Comparison of ENCODE assay signal across 9 mouse cellular contexts in genomic region chr1:184853922-184854321, GRCm38 (mm10). TPM values are rescaled to one million over a fixed set of nuclear protein-coding genes. Genes with fewer than 3 reads are reported as not detected.
DNase-seq lines count a peak whose midpoint lies in the region; ATAC-seq and TF ChIP-seq lines count a peak whose summit lies in the region.
"Had no signal": no experiment of that assay in that cellular context is flagged by ENCODE, and none has a peak within 500 bp of the region (broad histone marks: within the 10 kb centered on the region; RNA-seq: fewer than 3 reads in every experiment).

No protein-coding gene starts in this region.

- no peaks in the 10 kb centered on the region for H3K27me3 ChIP-seq in kidney, embryonic 14.5 days (ENCODE audit: control insufficient read depth, insufficient read depth, low read length)
- no peaks in the 10 kb centered on the region for H3K27me3 ChIP-seq in limb, embryonic 14.5 days (ENCODE audit: control insufficient read depth, insufficient read depth, low read length)
- peaks cover 4% of the 10 kb centered on the region; the same call in 1 of the 2 replicates for H3K27me3 ChIP-seq in midbrain, embryonic 16.5 days (ENCODE audit: control insufficient read depth, insufficient read depth, low read depth, low read length)
- peaks cover 3% of the 10 kb centered on the region; the same call in 1 of the 2 replicates for H3K27me3 ChIP-seq in midbrain, embryonic 14.5 days (ENCODE audit: control insufficient read depth, insufficient read depth, low read length)

- no peaks in the 10 kb centered on the region for H3K36me3 ChIP-seq in kidney, embryonic 14.5 days (ENCODE audit: control insufficient read depth, insufficient read depth, low read length)
- no peaks in the 10 kb centered on the region for H3K36me3 ChIP-seq in limb, embryonic 14.5 days (ENCODE audit: control insufficient read depth, insufficient read depth, low read length)
- H3K36me3 ChIP-seq in midbrain, embryonic 16.5 days (ENCODE audit: control insufficient read depth, insufficient read depth, low read length) = no peaks in the 10 kb centered on the region
- no peaks in the 10 kb centered on the region for H3K36me3 ChIP-seq in midbrain, embryonic 14.5 days (ENCODE audit: control insufficient read depth, insufficient read depth, low read length)

- H3K4me2 ChIP-seq in kidney, embryonic 14.5 days (replicated peaks; ENCODE audit: low read depth, low read length) = no peak overlapping the region; the same call in 1 of the 2 replicates
- no peak overlapping the region for H3K4me2 ChIP-seq in limb, embryonic 14.5 days (replicated peaks; ENCODE audit: low read depth, low read length, severe bottlenecking)
- H3K4me2 ChIP-seq in midbrain, embryonic 16.5 days (ENCODE audit: low read length) = no peak overlapping the region
- no peak overlapping the region for H3K4me2 ChIP-seq in midbrain, embryonic 14.5 days (ENCODE audit: low read length)

- H3K4me3 ChIP-seq in kidney, embryonic 14.5 days (ENCODE audit: low read length) = no peak overlapping the region
- H3K4me3 ChIP-seq in limb, embryonic 14.5 days (replicated peaks; ENCODE audit: low read length) = no peak overlapping the region
- no peak overlapping the region for H3K4me3 ChIP-seq in midbrain, embryonic 16.5 days (ENCODE audit: low read depth, low read length)
- no peak overlapping the region for H3K4me3 ChIP-seq in midbrain, embryonic 14.5 days (replicated peaks; ENCODE audit: low read depth, low read length)

- no peaks in the 10 kb centered on the region for H3K9me3 ChIP-seq in kidney, embryonic 14.5 days (ENCODE audit: control insufficient read depth, low read length)
- H3K9me3 ChIP-seq in limb, embryonic 14.5 days (ENCODE audit: control insufficient read depth, low read length) = no peaks in the 10 kb centered on the region
- H3K9me3 ChIP-seq in midbrain, embryonic 16.5 days (replicated peaks; ENCODE audit: control insufficient read depth, low read length, poor library complexity, severe bottlenecking) = no peaks in the 10 kb centered on the region
- H3K9me3 ChIP-seq in midbrain, embryonic 14.5 days (ENCODE audit: control insufficient read depth, low read length) = no peaks in the 10 kb centered on the region

- TF ChIP-seq POLR2A in limb, embryonic 14.5 days (IDR thresholded peaks at IDR 0.05; ENCODE audit: borderline replicate concordance, extremely low read depth, insufficient read depth, insufficient read length) = no peak

- WGBS in kidney, embryonic 14.5 days = 35% methylated on average over 3 of the region's 3 CpGs
- 62% methylated on average over 3 of the region's 3 CpGs for WGBS in limb, embryonic 14.5 days
- 75% methylated on average over 3 of the region's 3 CpGs for WGBS in midbrain, embryonic 16.5 days
- 79% methylated on average over 3 of the region's 3 CpGs for WGBS in midbrain, embryonic 14.5 days

- H3K9ac ChIP-seq in kidney, embryonic 14.5 days (ENCODE audit: low read depth, low read length) = no peak overlapping the region
- H3K9ac ChIP-seq in limb, embryonic 14.5 days (ENCODE audit: low read depth, low read length, severe bottlenecking) = peak overlapping the region; percentile 4; the same call in 1 of the 2 replicates
- no peak overlapping the region for H3K9ac ChIP-seq in midbrain, embryonic 16.5 days (ENCODE audit: low read depth, low read length)
- no peak overlapping the region for H3K9ac ChIP-seq in midbrain, embryonic 14.5 days (replicated peaks; ENCODE audit: low read length)

- no peak for DNase-seq in kidney, adult 8-10 months
- DNase-seq in Muller cell, postnatal 12 days (ENCODE audit: inconsistent ontology term) = peak; percentile 57
- peak; percentile 25 to 57 for DNase-seq in heart, adult 9 months (ENCODE audit: low spot score in 2 of 2)
- DNase-seq in limb, embryonic 14.5 days (ENCODE audit: low spot score) = no peak
- DNase-seq in midbrain, embryonic 14.5 days = no peak
- DNase-seq in adrenal gland, adult 18-20 months (ENCODE audit: low spot score in 2 of 2) = no peak

- H3K4me1 ChIP-seq in kidney, embryonic 14.5 days (ENCODE audit: control insufficient read depth, insufficient read depth, low read length) = peaks cover 12% of the 10 kb centered on the region; the same call in 1 of the 2 replicates
- 0 out of 2 replicates have a peak, but pooled peaks cover 3% of the 10 kb centered on the region for H3K4me1 ChIP-seq in limb, embryonic 14.5 days (ENCODE audit: control insufficient read depth, insufficient read depth, low read length)
- H3K4me1 ChIP-seq in midbrain, embryonic 16.5 days (ENCODE audit: control insufficient read depth, insufficient read depth, low read length) = peaks cover 5% of the 10 kb centered on the region; the same call in 1 of the 2 replicates
- 0 out of 2 replicates have a peak, but pooled peaks cover 3% of the 10 kb centered on the region for H3K4me1 ChIP-seq in midbrain, embryonic 14.5 days (ENCODE audit: control insufficient read depth, insufficient read depth, low read length)

- peak; percentile 6; the same call in 1 of the 2 replicates for ATAC-seq in kidney, embryonic 14.5 days (ENCODE audit: low FRiP score, low TSS enrichment)
- ATAC-seq in limb, embryonic 14.5 days (ENCODE audit: low FRiP score, low read depth) = no peak
- no peak for ATAC-seq in midbrain, embryonic 16.5 days
- ATAC-seq in midbrain, embryonic 14.5 days (ENCODE audit: low FRiP score, low TSS enrichment) = no peak

- H3K27ac ChIP-seq in kidney, embryonic 14.5 days (ENCODE audit: low read depth, low read length) = peak overlapping the region; percentile 78; the same call in 1 of the 2 replicates
- H3K27ac ChIP-seq in limb, embryonic 14.5 days (replicated peaks; ENCODE audit: low read depth, low read length) = no peak overlapping the region
- H3K27ac ChIP-seq in midbrain, embryonic 16.5 days (ENCODE audit: low read length) = no peak overlapping the region
- H3K27ac ChIP-seq in midbrain, embryonic 14.5 days (replicated peaks; ENCODE audit: low read depth, low read length) = no peak overlapping the region

RNA-seq across cellular contexts. Expression of gene Marc2, which starts 7.7 kb away (rescaled TPM):
- polyA plus RNA-seq in kidney, embryonic 14.5 days (2014; fragmentation: Nextera tagmentation; extraction: Ambion mirVana) = 177 and 178 TPM in 2 replicates
- 59.9 and 68.7 TPM in 2 replicates for polyA plus RNA-seq in limb, embryonic 14.5 days (2012; rRNA removed)
- 232 and 239 TPM in 2 replicates for polyA plus RNA-seq in limb, embryonic 14.5 days (2014; fragmentation: Nextera tagmentation; extraction: Ambion mirVana)
- 97.6 and 97.7 TPM in 2 replicates for polyA plus RNA-seq in midbrain, embryonic 16.5 days (2015; fragmentation: Nextera tagmentation; extraction: Ambion mirVana)
- polyA plus RNA-seq in midbrain, embryonic 14.5 days (2014; fragmentation: Nextera tagmentation; extraction: Ambion mirVana) = 111 and 112 TPM in 2 replicates
- 100 to 1,000 TPM; 381 to 428 TPM for total RNA-seq in adrenal gland, adult 18-20 months (2021)

RNA-seq across cellular contexts. Expression of gene C130074G19Rik, which starts 29.1 kb away (rescaled TPM):
- 2.2 and 2.3 TPM in 2 replicates for polyA plus RNA-seq in kidney, embryonic 14.5 days (2014; fragmentation: Nextera tagmentation; extraction: Ambion mirVana)
- 7.3 and 9.7 TPM in 2 replicates for polyA plus RNA-seq in limb, embryonic 14.5 days (2012; rRNA removed)
- polyA plus RNA-seq in limb, embryonic 14.5 days (2014; fragmentation: Nextera tagmentation; extraction: Ambion mirVana) = 1.8 TPM in 2 replicates
- polyA plus RNA-seq in midbrain, embryonic 16.5 days (2015; fragmentation: Nextera tagmentation; extraction: Ambion mirVana) = 0.83 and 0.87 TPM in 2 replicates
- polyA plus RNA-seq in midbrain, embryonic 14.5 days (2014; fragmentation: Nextera tagmentation; extraction: Ambion mirVana) = 0.40 and 1.1 TPM in 2 replicates
- total RNA-seq in adrenal gland, adult 18-20 months (2021) = 10 to 100 TPM; 32.3 to 64.9 TPM

RNA-seq across cellular contexts. Expression of gene Marc1, which starts 42.8 kb away (rescaled TPM):
- polyA plus RNA-seq in kidney, embryonic 14.5 days (2014; fragmentation: Nextera tagmentation; extraction: Ambion mirVana) = 0.28 and 0.41 TPM in 2 replicates
- 0.13 and 0.15 TPM in 2 replicates for polyA plus RNA-seq in limb, embryonic 14.5 days (2012; rRNA removed)
- 0.11 TPM in 1 of 2 replicates, not detected in the other for polyA plus RNA-seq in limb, embryonic 14.5 days (2014; fragmentation: Nextera tagmentation; extraction: Ambion mirVana)
- 0.15 TPM in 2 replicates for polyA plus RNA-seq in midbrain, embryonic 16.5 days (2015; fragmentation: Nextera tagmentation; extraction: Ambion mirVana)
- polyA plus RNA-seq in midbrain, embryonic 14.5 days (2014; fragmentation: Nextera tagmentation; extraction: Ambion mirVana) = 0.13 and 0.28 TPM in 2 replicates
- total RNA-seq in adrenal gland, adult 18-20 months (2021) = 10 to 100 TPM in 1 of 2 experiments, 1 to 10 TPM in 1; 6.1 to 19.0 TPM
- total RNA-seq: heart, postnatal 10 days had no signal

Comparison
In these comparisons a context has a peak if more than half of its experiments do, and no peak if none do; other contexts are left out.
1. DNase-seq: peak in Muller cell, postnatal 12 days (single experiment) and heart, adult 9 months (2 of 2); none in kidney, adult 8-10 months (0 of 2), limb, embryonic 14.5 days (single experiment), midbrain, embryonic 14.5 days (single experiment) and adrenal gland, adult 18-20 months (0 of 2).